Mouse (Mus musculus): Measurements from ENCODE around the gene Gm47841.

Gm47841 gene

GRCm38 (mm10) chr15:101077001-101077812, 30.0 kb upstream of the Gm47841 start:
- TF ChIP-seq CTCF (conservative IDR thresholded peaks at IDR 0.05; ENCODE audit: low read length) (no peak), POU5F1 (IDR thresholded peaks at IDR 0.05; ENCODE audit: borderline replicate concordance, low read length) (no peak), NANOG (IDR thresholded peaks at IDR 0.05; ENCODE audit: borderline replicate concordance, low read length) (no peak)

GRCm38 (mm10) chr15:101076071-101077000, 29.1 kb upstream of the Gm47841 start:
- TF ChIP-seq CTCF (conservative IDR thresholded peaks at IDR 0.05; ENCODE audit: low read length) (no peak), NANOG (IDR thresholded peaks at IDR 0.05; ENCODE audit: borderline replicate concordance, low read length) (no peak), POU5F1 (IDR thresholded peaks at IDR 0.05; ENCODE audit: borderline replicate concordance, low read length) (no peak)
- H3K36me3 ChIP-seq (ENCODE audit: insufficient read depth, low read length), result no peaks in the 10 kb centered on the region
- peaks cover 89% of the 10 kb centered on the region for H3K27me3 ChIP-seq (ENCODE audit: insufficient read depth, low read length)

More at GRCm38 (mm10) chr15:101077001-101077812, 30.0 kb upstream of the Gm47841 start:
- Histone ChIP-seq H3K36me3 (ENCODE audit: insufficient read depth, low read length) (no peaks in the 10 kb centered on the region), H3K27me3 (ENCODE audit: insufficient read depth, low read length) (peaks cover 82% of the 10 kb centered on the region), H3K4me3 (replicated peaks; ENCODE audit: low read length) (peak overlapping the region; percentile 85), H3K4me1 (replicated peaks; ENCODE audit: low read depth, low read length) (peaks cover 75% of the 10 kb centered on the region), H3K9me3 (ENCODE audit: low read length) (no peaks in the 10 kb centered on the region)

GRCm38 (mm10) chr15:101075656-101076055, 28.5 kb upstream of the Gm47841 start:
- TF ChIP-seq NANOG (IDR thresholded peaks at IDR 0.05; ENCODE audit: borderline replicate concordance, low read length) (no peak), CTCF (conservative IDR thresholded peaks at IDR 0.05; ENCODE audit: low read length) (no peak), POU5F1 (IDR thresholded peaks at IDR 0.05; ENCODE audit: borderline replicate concordance, low read length) (no peak)
- Histone ChIP-seq H3K9me3 (ENCODE audit: low read length) (no peaks in the 10 kb centered on the region), H3K4me3 (replicated peaks; ENCODE audit: low read length) (no peak overlapping the region), H3K36me3 (ENCODE audit: insufficient read depth, low read length) (no peaks in the 10 kb centered on the region), H3K27me3 (ENCODE audit: insufficient read depth, low read length) (peaks cover 91% of the 10 kb centered on the region), H3K4me1 (replicated peaks; ENCODE audit: low read depth, low read length) (peaks cover 75% of the 10 kb centered on the region)

More at GRCm38 (mm10) chr15:101076071-101077000, 29.1 kb upstream of the Gm47841 start:
- peak overlapping the region; percentile 63 for H3K4me3 ChIP-seq (replicated peaks; ENCODE audit: low read length)
- no peaks in the 10 kb centered on the region for H3K9me3 ChIP-seq (ENCODE audit: low read length)
- H3K4me1 ChIP-seq (replicated peaks; ENCODE audit: low read depth, low read length), result peaks cover 75% of the 10 kb centered on the region

GRCm38 (mm10) chr15:101075150-101075549, 28.0 kb upstream of the Gm47841 start:
- TF ChIP-seq CTCF (conservative IDR thresholded peaks at IDR 0.05; ENCODE audit: low read length) (no peak), POU5F1 (IDR thresholded peaks at IDR 0.05; ENCODE audit: borderline replicate concordance, low read length) (no peak), NANOG (IDR thresholded peaks at IDR 0.05; ENCODE audit: borderline replicate concordance, low read length) (no peak)
- H3K4me1 ChIP-seq (replicated peaks; ENCODE audit: low read depth, low read length), result peaks cover 75% of the 10 kb centered on the region

GRCm38 (mm10) chr15:101074067-101074466, 26.9 kb upstream of the Gm47841 start:
- H3K4me1 ChIP-seq (replicated peaks; ENCODE audit: low read depth, low read length), result peaks cover 75% of the 10 kb centered on the region
- no peak overlapping the region for H3K4me3 ChIP-seq (replicated peaks; ENCODE audit: low read length)
- TF ChIP-seq POU5F1 (IDR thresholded peaks at IDR 0.05; ENCODE audit: borderline replicate concordance, low read length) (no peak), NANOG (IDR thresholded peaks at IDR 0.05; ENCODE audit: borderline replicate concordance, low read length) (no peak), CTCF (conservative IDR thresholded peaks at IDR 0.05; ENCODE audit: low read length) (no peak)
- H3K36me3 ChIP-seq (ENCODE audit: insufficient read depth, low read length), result no peaks in the 10 kb centered on the region
- no peaks in the 10 kb centered on the region for H3K9me3 ChIP-seq (ENCODE audit: low read length)
- H3K27me3 ChIP-seq (ENCODE audit: insufficient read depth, low read length), result peaks cover 86% of the 10 kb centered on the region

More at GRCm38 (mm10) chr15:101075150-101075549, 28.0 kb upstream of the Gm47841 start:
- Histone ChIP-seq H3K4me3 (replicated peaks; ENCODE audit: low read length) (no peak overlapping the region), H3K36me3 (ENCODE audit: insufficient read depth, low read length) (no peaks in the 10 kb centered on the region), H3K9me3 (ENCODE audit: low read length) (no peaks in the 10 kb centered on the region), H3K27me3 (ENCODE audit: insufficient read depth, low read length) (peaks cover 88% of the 10 kb centered on the region)

- no peak overlapping the region for H3K4me3 ChIP-seq (replicated peaks; ENCODE audit: low read length)
- peaks cover 84% of the 10 kb centered on the region for H3K4me1 ChIP-seq (replicated peaks; ENCODE audit: low read depth, low read length)
- H3K36me3 ChIP-seq (ENCODE audit: insufficient read depth, low read length), result no peaks in the 10 kb centered on the region
- peaks cover 84% of the 10 kb centered on the region for H3K27me3 ChIP-seq (ENCODE audit: insufficient read depth, low read length)
- TF ChIP-seq CTCF (conservative IDR thresholded peaks at IDR 0.05; ENCODE audit: low read length) (no peak), POU5F1 (IDR thresholded peaks at IDR 0.05; ENCODE audit: borderline replicate concordance, low read length) (no peak), NANOG (IDR thresholded peaks at IDR 0.05; ENCODE audit: borderline replicate concordance, low read length) (no peak)
- H3K9me3 ChIP-seq (ENCODE audit: low read length), result no peaks in the 10 kb centered on the region
Measured at GRCm38 (mm10) chr15:101072736-101073135, 25.5 kb upstream of the Gm47841 start.

- Histone ChIP-seq H3K36me3 (ENCODE audit: insufficient read depth, low read length) (no peaks in the 10 kb centered on the region), H3K27me3 (ENCODE audit: insufficient read depth, low read length) (peaks cover 66% of the 10 kb centered on the region), H3K4me3 (replicated peaks; ENCODE audit: low read length) (no peak overlapping the region; the same call in 1 of the 2 replicates), H3K4me1 (replicated peaks; ENCODE audit: low read depth, low read length) (peaks cover 85% of the 10 kb centered on the region), H3K9me3 (ENCODE audit: low read length) (no peaks in the 10 kb centered on the region)
- TF ChIP-seq POU5F1 (IDR thresholded peaks at IDR 0.05; ENCODE audit: borderline replicate concordance, low read length) (no peak), NANOG (IDR thresholded peaks at IDR 0.05; ENCODE audit: borderline replicate concordance, low read length) (no peak), CTCF (conservative IDR thresholded peaks at IDR 0.05; ENCODE audit: low read length) (no peak)
Measured at GRCm38 (mm10) chr15:101070762-101071161, 23.6 kb upstream of the Gm47841 start.

- Histone ChIP-seq H3K27me3 (ENCODE audit: insufficient read depth, low read length) (peaks cover 63% of the 10 kb centered on the region), H3K9me3 (ENCODE audit: low read length) (no peaks in the 10 kb centered on the region), H3K36me3 (ENCODE audit: insufficient read depth, low read length) (no peaks in the 10 kb centered on the region), H3K4me1 (replicated peaks; ENCODE audit: low read depth, low read length) (peaks cover 93% of the 10 kb centered on the region), H3K4me3 (replicated peaks; ENCODE audit: low read length) (no peak overlapping the region)
- TF ChIP-seq CTCF (conservative IDR thresholded peaks at IDR 0.05; ENCODE audit: low read length) (no peak), NANOG (IDR thresholded peaks at IDR 0.05; ENCODE audit: borderline replicate concordance, low read length) (no peak)
Measured at GRCm38 (mm10) chr15:101069641-101070190, 22.5 kb upstream of the Gm47841 start.
